Mouse (Mus musculus) liver, embryonic 11.5 days (tissue): ENCODE data around the gene C77080. TPM values are rescaled to one million over a fixed set of nuclear protein-coding genes. Genes with fewer than 3 reads are reported as not detected.
"Not testable (repeated sequence)": the region's sequence is repeated elsewhere in the genome, so short reads cannot be mapped to it uniquely, and the experiment has no call there.

Experiments
- ATAC-seq: fragments of 200-750 bp; cut with Nextera tagmentation; replicated peaks from 2 replicates; pipeline ENCODE4 v1.8.0; 2017; ENCODE audit warnings: moderate number of reproducible peaks, mild to moderate bottlenecking, moderate TSS enrichment, moderate library complexity; ENCODE audit not compliant: low FRiP score
- DNase-seq: peaks from one replicate; pipeline ENCODE4 v3.0.0-alpha.2; 2017; ENCODE audit warnings: low spot score
- H3K27ac ChIP-seq: fragments of 300-500 bp; sonication (generic); 2 replicates; pipeline ENCODE4 v1.5.1; 2014; ENCODE audit warnings: mild to moderate bottlenecking, low read depth, low read length, control low read depth
- H3K27me3 ChIP-seq: fragments of 300-500 bp; sonication (generic); replicated peaks from 2 replicates; pipeline ENCODE4 v1.6.1; 2014; ENCODE audit warnings: low read length, mixed read lengths; ENCODE audit not compliant: control insufficient read depth, insufficient read depth
- H3K36me3 ChIP-seq: fragments of 300-500 bp; sonication (generic); 2 replicates; pipeline ENCODE4 v1.6.1; 2014; ENCODE audit warnings: mild to moderate bottlenecking, low read length, moderate library complexity, mixed read lengths; ENCODE audit not compliant: control insufficient read depth, insufficient read depth
- H3K4me1 ChIP-seq: fragments of 300-500 bp; sonication (generic); replicated peaks from 2 replicates; pipeline ENCODE4 v1.6.1; 2014; ENCODE audit warnings: low read length, mixed read lengths; ENCODE audit not compliant: control insufficient read depth, insufficient read depth
- H3K4me2 ChIP-seq: fragments of 300-500 bp; sonication (generic); 2 replicates; pipeline ENCODE4 v1.6.1; 2014; ENCODE audit warnings: mild to moderate bottlenecking, control low read depth, moderate library complexity
- H3K4me3 ChIP-seq: fragments of 300-500 bp; sonication (generic); 2 replicates; pipeline ENCODE4 v1.5.1; 2014; ENCODE audit warnings: low read depth, low read length, control low read depth
- H3K9ac ChIP-seq: fragments of 300-500 bp; sonication (generic); 2 replicates; pipeline ENCODE4 v1.6.1; 2014; ENCODE audit warnings: low read depth, low read length, control low read depth
- H3K9me3 ChIP-seq: fragments of 300-500 bp; sonication (generic); 2 replicates; pipeline ENCODE4 v1.6.1; 2016; ENCODE audit warnings: low read length, inconsistent platforms, mixed read lengths; ENCODE audit not compliant: control insufficient read depth
- WGBS: fragments of 180-500 bp; shearing (Covaris S2); extraction: QIAGEN DNeasy Blood & Tissue Kit; methylation state at CpG from one replicate; pipeline ENCODE4 v1.1.7; 2014; 5-methylcytosine and 5-hydroxymethylcytosine counted together
- polyA plus RNA-seq: library from polyadenylated mRNA; unstranded; fragments of >200 nt; fragmentation: Nextera tagmentation; extraction: Ambion mirVana; gene quantifications from 2 replicates; pipeline ENCODE4 v1.2.1, GENCODE M21; 2014

The C77080 gene
- polyA plus RNA-seq, 1 experiment from 2014 or later, result 1.2 TPM

DNA sequence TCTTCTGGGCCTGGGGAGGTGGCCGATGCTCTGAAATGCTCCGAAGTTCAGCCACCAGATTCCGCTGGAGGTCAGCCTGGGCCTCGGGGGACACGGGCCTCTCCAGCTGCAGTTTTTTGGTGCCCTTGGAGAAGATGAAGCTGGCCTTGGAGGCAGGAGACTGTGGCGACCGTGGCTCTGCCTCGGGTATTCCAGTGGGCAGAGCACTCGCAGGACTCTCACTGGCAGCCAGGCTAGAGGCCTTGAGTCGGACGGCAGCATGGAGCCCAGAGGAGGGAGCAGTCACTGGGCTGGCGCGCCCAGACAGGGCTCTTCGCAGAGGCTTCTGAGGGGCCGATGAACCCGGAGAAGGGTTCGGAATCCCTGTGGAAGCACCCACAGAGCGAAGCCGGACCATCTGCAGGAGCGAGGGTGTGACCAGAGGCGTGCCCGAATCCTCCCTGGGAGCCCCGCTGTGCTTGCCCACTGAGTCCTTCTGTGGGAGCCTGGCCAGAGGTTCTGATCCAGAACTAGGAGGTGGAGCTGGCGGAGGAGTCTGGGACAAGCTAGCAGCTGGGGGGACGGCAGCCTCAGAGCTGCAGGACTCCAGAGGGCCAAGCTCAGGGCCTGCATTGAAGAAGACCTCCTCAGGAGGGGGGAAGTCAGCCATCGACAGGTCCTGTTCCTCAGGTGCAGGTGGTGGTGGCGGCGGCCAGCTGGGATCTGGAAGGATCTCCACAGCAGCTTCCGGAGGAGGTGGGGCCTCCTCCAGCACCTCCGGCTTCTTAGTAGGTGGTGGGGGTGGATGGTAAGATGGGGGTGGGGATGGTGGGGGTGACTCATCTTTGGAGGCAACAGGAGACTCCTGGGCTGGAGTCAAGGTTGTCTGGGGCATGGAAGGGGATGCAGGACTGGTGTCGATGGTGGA, 38.9 kb downstream of the C77080 start:
- 53% methylated on average over 31 of the region's 31 CpGs for WGBS
- no peaks in the 10 kb centered on the region for H3K9me3 ChIP-seq
- H3K4me1 ChIP-seq, result peaks cover 9% of the 10 kb centered on the region
- no peak for ATAC-seq
- H3K9ac ChIP-seq, result no peak overlapping the region
- H3K4me3 ChIP-seq, result no peak overlapping the region
- no peak for DNase-seq
- H3K27me3 ChIP-seq, result peaks cover 62% of the 10 kb centered on the region
- no peak overlapping the region for H3K4me2 ChIP-seq
- peaks cover 21% of the 10 kb centered on the region for H3K36me3 ChIP-seq
- no peak overlapping the region for H3K27ac ChIP-seq

DNA sequence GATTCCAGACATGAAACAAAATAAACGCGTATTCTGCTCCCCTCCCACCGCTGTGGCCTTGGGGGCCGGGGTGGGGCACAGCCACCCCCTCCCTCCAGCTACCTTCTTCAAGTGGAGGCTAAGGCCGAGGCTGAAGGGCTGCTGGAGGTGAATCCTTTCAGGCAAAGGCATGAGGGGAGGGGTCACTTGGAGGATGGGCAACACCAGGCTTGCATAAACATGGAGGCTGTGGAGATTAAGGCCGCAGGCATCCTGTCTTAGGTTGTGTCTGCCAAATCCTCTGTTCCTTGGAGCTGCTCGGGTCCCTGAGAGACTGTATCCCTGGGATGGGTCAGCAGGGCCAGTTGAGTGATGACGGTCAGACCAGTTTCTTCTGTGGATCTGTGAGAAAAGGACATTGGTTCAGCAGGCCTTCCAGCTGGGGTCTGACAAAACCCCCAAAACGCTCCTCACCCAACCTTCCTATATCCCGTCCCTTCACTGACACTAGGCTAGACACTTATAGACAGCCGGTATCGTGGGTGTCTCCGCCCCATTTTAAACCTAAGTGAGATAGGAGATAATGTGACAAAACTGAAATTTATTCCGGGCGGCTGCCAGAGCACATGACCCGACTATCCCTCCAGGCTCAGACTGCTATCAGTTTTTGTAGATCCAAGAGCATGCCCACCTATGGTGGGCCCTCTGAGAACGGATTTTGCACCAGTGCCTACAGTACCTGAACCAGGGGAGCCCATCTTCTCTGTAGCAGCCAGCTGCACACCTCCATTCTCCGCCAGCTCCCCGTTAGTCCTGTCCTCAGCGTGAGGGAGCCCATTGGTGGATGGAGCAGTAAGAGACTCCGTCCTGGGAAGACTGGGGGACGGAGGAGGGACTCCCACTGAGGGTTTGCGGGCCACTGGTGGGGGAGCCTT, 39.9 kb downstream of the C77080 start:
- peaks cover 7% of the 10 kb centered on the region for H3K4me1 ChIP-seq
- ATAC-seq (no peak), DNase-seq (no peak)
- peaks cover 53% of the 10 kb centered on the region for H3K27me3 ChIP-seq
- H3K36me3 ChIP-seq, result peaks cover 29% of the 10 kb centered on the region
- 63% methylated on average over 23 of the region's 23 CpGs for WGBS
- no peaks in the 10 kb centered on the region for H3K9me3 ChIP-seq
- no peak overlapping the region for H3K4me2 ChIP-seq
- H3K27ac ChIP-seq, result no peak overlapping the region
- H3K4me3 ChIP-seq, result no peak overlapping the region
- no peak overlapping the region for H3K9ac ChIP-seq

DNA sequence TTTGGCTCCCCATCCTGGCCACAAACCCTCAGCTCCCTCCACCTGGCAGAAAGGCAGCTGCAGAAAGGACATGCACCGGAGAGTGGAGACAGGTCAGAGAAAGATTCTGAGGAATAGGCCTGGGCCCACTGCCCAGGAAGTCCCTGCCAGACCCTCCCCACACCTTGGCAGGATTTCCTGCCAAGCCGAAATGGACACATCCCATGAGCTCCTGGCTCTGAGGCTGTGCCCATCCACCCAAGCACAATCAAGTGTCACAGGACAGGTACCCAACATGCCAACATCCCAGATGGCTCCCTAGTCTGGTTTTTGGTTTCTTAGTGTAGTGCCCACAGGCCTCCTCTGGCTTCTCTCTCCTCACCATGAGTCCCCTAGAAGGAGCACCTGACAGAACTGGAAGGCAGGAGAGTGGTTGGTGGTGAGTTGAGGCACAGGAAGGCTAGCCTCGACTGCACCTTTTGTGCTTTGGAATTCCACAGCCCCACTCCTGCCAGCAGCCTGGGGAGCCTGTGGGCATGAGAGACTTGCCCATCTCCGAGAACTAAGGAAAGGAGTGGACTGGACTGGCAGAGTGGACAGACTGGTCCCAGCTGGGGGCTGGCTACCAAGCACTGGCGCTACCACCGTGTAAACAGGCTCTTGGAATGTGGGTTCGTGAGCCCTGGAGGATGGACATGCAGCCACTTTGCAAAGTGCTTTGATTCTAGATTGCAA, 40.7 kb downstream of the C77080 start:
- Histone ChIP-seq H3K4me2 (no peak overlapping the region), H3K4me1 (peaks cover 7% of the 10 kb centered on the region), H3K27ac (no peak overlapping the region), H3K9ac (no peak overlapping the region), H3K4me3 (no peak overlapping the region), H3K27me3 (peaks cover 45% of the 10 kb centered on the region), H3K36me3 (peaks cover 32% of the 10 kb centered on the region), H3K9me3 (no peaks in the 10 kb centered on the region)
- ATAC-seq (no peak), DNase-seq (no peak)
- WGBS, result 73% methylated on average over 7 of the region's 7 CpGs

DNA sequence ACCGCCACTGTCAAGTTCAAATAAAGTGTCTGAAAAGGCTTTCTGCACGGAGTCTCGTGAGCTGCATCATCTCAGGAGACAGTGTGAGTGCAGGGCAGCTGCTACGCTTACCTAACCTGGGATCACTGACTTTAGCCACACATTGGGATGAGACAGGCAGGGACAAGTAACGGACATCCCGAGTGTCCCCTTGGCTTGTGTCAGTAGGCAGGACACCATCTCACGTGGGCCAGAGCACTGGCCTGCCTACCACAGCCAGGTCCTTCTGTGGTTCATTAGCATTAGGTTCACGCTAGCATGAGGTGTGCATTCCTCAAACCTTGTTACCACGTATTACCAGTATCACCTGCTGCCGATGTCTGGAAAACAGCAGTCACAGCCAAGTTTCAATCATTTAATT, 42.0 kb downstream of the C77080 start:
- Histone ChIP-seq H3K36me3 (peaks cover 44% of the 10 kb centered on the region), H3K27me3 (peaks cover 31% of the 10 kb centered on the region), H3K27ac (no peak overlapping the region), H3K4me3 (no peak overlapping the region), H3K9me3 (no peaks in the 10 kb centered on the region), H3K4me2 (no peak overlapping the region), H3K9ac (no peak overlapping the region), H3K4me1 (peaks cover 7% of the 10 kb centered on the region)
- ATAC-seq, result no peak
- no peak for DNase-seq
- WGBS, result 91% methylated on average over 10 of the region's 10 CpGs

DNA sequence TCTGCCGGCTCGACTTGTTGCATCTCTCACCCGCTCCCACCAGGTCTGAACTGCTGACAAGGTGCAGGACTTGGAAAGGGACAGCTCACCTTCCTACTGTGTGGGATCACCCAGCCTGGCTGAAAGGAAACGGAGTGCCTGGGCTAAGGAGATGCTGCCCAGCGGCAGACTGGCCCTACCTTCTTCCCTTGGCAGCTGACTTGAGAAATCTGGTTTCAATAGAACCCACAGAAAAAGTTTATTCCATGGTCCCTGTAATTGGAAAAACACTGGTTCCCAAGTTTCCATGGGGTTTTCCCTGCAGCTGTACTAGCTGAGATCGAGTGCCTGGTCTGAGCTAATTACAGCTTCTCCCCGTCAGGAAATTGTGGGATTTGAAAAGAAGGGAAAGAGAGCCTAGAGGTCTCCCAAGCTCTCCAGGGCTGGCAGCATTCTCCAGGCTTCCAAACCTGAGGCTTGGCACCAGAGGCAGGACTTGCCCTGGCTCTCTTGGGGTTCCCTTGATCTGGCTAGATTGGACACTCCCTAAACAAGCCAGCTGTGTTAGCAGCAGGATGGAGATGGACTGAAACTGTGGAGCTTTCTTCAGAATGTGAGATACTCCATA, 42.5 kb downstream of the C77080 start:
- no peak overlapping the region for H3K4me3 ChIP-seq
- no peak overlapping the region for H3K9ac ChIP-seq
- ATAC-seq (no peak), DNase-seq (no peak)
- peaks cover 26% of the 10 kb centered on the region for H3K27me3 ChIP-seq
- no peak overlapping the region for H3K27ac ChIP-seq
- H3K36me3 ChIP-seq, result peaks cover 49% of the 10 kb centered on the region
- 84% methylated on average over 7 of the region's 7 CpGs for WGBS
- peaks cover 6% of the 10 kb centered on the region for H3K4me1 ChIP-seq
- H3K9me3 ChIP-seq, result no peaks in the 10 kb centered on the region
- no peak overlapping the region for H3K4me2 ChIP-seq

DNA sequence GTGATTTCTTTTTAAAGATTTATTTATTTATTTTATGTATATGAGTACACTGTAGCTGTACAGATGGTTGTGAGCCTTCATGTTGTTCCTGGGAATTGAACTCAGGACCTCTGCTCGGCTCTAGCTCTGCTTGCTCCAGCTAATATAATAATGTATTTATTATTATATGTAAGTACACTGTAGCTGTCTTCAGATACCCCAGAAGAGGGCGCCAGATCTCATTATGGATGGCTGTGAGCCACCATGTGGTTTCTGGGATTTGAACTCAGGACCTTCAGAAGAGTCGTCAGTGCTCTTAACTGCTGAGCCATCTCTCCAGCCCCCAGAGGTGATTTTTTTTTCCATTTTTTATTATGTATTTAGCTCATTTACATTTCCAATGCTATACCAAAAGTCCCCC, 48.7 kb downstream of the C77080 start:
- H3K36me3 ChIP-seq, result peaks cover 71% of the 10 kb centered on the region
- H3K9me3 ChIP-seq, H3K4me3 ChIP-seq, H3K4me2 ChIP-seq, H3K4me1 ChIP-seq, H3K27me3 ChIP-seq, H3K27ac ChIP-seq, DNase-seq, H3K9ac ChIP-seq, ATAC-seq: not testable (repeated sequence)
- 75% methylated on average over 3 of the region's 3 CpGs for WGBS

DNA sequence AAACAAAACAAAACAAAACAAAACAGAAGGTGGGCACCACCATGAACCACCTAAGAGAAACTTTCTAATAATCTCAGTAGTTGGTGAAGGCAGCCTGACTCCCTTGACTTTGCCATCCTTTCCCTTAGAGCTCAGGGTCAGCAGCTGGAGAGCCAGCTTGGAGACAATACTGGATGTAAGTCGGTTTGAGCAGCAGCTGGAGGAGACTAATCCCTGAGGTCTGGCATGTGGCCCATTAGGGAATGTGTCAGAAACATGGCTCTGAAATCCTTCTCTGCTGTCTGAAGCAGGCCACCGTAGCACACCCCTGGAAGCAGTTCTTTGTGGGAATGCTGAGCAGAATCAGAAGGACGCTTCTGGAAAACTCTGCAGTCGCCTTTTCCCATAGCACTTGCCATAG, 49.7 kb downstream of the C77080 start:
- no peak for DNase-seq
- ATAC-seq, result no peak
- Histone ChIP-seq H3K4me2 (no peak overlapping the region), H3K4me1 (no peaks in the 10 kb centered on the region), H3K27me3 (no peaks in the 10 kb centered on the region), H3K36me3 (peaks cover 69% of the 10 kb centered on the region), H3K9ac (no peak overlapping the region), H3K9me3 (no peaks in the 10 kb centered on the region), H3K4me3 (no peak overlapping the region), H3K27ac (no peak overlapping the region)
- 82% methylated on average over 4 of the region's 4 CpGs for WGBS

DNA sequence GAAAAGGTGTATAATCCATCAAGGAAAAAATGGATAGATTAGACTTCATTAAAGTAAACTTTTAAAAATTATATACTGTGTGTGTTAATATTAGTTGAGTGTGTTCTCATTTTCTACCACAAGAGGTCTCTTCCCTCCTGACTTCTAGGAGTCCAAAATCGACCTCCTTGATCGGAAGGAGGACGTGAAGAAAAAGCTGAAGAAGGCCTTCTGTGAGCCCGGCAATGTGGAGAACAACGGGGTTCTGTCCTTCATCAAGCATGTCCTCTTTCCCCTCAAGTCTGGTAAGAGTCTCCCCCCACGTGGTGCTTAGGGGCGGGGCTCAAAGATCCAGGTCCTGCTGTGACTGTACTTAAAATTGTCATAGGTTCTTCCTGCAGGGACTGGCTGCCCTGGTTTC, 51.7 kb downstream of the C77080 start:
- peaks cover 64% of the 10 kb centered on the region for H3K36me3 ChIP-seq
- no peak overlapping the region for H3K4me3 ChIP-seq
- H3K4me2 ChIP-seq, result no peak overlapping the region
- ATAC-seq (no peak), DNase-seq (no peak)
- H3K4me1 ChIP-seq, result no peaks in the 10 kb centered on the region
- H3K9me3 ChIP-seq, result no peaks in the 10 kb centered on the region
- no peak overlapping the region for H3K27ac ChIP-seq
- 76% methylated on average over 7 of the region's 7 CpGs for WGBS
- H3K27me3 ChIP-seq, result no peaks in the 10 kb centered on the region
- no peak overlapping the region for H3K9ac ChIP-seq
